12 mouse cellular contexts compared by ENCODE assay signal in the genomic region with DNA sequence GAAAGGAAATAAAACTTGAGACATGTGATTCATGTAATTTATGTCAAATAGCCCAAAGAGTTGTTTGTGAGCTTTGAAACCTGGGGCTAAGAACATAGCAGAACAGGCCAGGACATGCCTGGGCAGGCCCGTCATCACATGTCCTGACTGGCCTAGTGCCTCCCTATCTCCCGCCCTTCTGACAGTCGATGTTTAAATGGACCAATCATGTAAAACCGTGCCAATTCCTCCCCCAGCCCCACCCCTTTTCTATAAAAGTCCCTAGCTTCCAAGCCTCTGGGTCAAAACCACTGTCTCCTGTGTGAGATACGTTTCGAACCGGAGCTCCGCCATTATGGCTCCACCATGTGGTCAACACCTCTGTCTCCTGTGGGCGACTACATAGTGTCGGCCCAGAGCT. TPM values are rescaled to one million over a fixed set of nuclear protein-coding genes. Genes with fewer than 3 reads are reported as not detected.
"Had no signal": no experiment of that assay in that cellular context is flagged by ENCODE, and none has a peak within 500 bp of the region (broad histone marks: within the 10 kb centered on the region; RNA-seq: fewer than 3 reads in every experiment).

No protein-coding gene starts in this region.

RNA-seq across cellular contexts. Expression of a gene that starts 15.8 kb away (rescaled TPM):
- total RNA-seq: neutrophil, adult 5-6 weeks had no signal
- polyA plus RNA-seq: neural tube, embryonic 13.5 days; neural tube, embryonic 14.5 days; neural tube, embryonic 15.5 days; small intestine, adult 2 months; spleen, adult 2 months; stomach, embryonic 14.5 days; stomach, embryonic 15.5 days; stomach, embryonic 16.5 days; stomach, postnatal 0 days; thymus, adult 2 months; thymus, postnatal 0 days had no signal
